ENCODE assay signal across 9 mouse cellular contexts in genomic region chr9:45505487-45505939, GRCm38 (mm10).
A peak's percentile ranks its signal among the peaks of the same experiment; 100 is the strongest.
DNase-seq lines count a peak whose midpoint lies in the region; ATAC-seq lines count a peak whose summit lies in the region.
"Had no signal": no experiment of that assay in that cellular context is flagged by ENCODE, and none has a peak within 500 bp of the region (broad histone marks: within the 10 kb centered on the region; RNA-seq: fewer than 3 reads in every experiment).

No protein-coding gene starts in this region.

- WGBS in embryonic facial prominence, embryonic 12.5 days: 45% methylated on average over 4 of the region's 4 CpGs
- WGBS in intestine, embryonic 14.5 days: 44% methylated on average over 4 of the region's 4 CpGs
- 50% methylated on average over 4 of the region's 4 CpGs for WGBS in midbrain, embryonic 13.5 days

- H3K9me3 ChIP-seq in embryonic facial prominence, embryonic 12.5 days: no peaks in the 10 kb centered on the region
- no peaks in the 10 kb centered on the region for H3K9me3 ChIP-seq in intestine, embryonic 14.5 days (ENCODE audit: control insufficient read depth, low read length)
- no peaks in the 10 kb centered on the region for H3K9me3 ChIP-seq in midbrain, embryonic 13.5 days

- ATAC-seq in embryonic facial prominence, embryonic 12.5 days (ENCODE audit: insufficient number of reproducible peaks, insufficient read depth, low FRiP score, low TSS enrichment): peak; percentile 82; the same call in 1 of the 2 replicates
- ATAC-seq in intestine, embryonic 14.5 days (replicated peaks; ENCODE audit: low FRiP score, low TSS enrichment, low read depth): peak; percentile 63
- ATAC-seq in midbrain, embryonic 13.5 days: peak; percentile 77

- no peak overlapping the region for H3K4me2 ChIP-seq in embryonic facial prominence, embryonic 12.5 days (replicated peaks)
- no peak overlapping the region for H3K4me2 ChIP-seq in intestine, embryonic 14.5 days (ENCODE audit: low read length)
- H3K4me2 ChIP-seq in midbrain, embryonic 13.5 days (replicated peaks): no peak overlapping the region

- H3K9ac ChIP-seq in embryonic facial prominence, embryonic 12.5 days: no peak overlapping the region
- H3K9ac ChIP-seq in intestine, embryonic 14.5 days (ENCODE audit: low read length): no peak overlapping the region
- no peak overlapping the region for H3K9ac ChIP-seq in midbrain, embryonic 13.5 days (replicated peaks)

- no peaks in the 10 kb centered on the region for H3K27me3 ChIP-seq in embryonic facial prominence, embryonic 12.5 days
- no peaks in the 10 kb centered on the region for H3K27me3 ChIP-seq in intestine, embryonic 14.5 days (replicated peaks; ENCODE audit: control insufficient read depth, insufficient read depth, low read length)
- H3K27me3 ChIP-seq in midbrain, embryonic 13.5 days: no peaks in the 10 kb centered on the region

- H3K27ac ChIP-seq in embryonic facial prominence, embryonic 12.5 days: no peak overlapping the region
- H3K27ac ChIP-seq in intestine, embryonic 14.5 days (ENCODE audit: low read depth): no peak overlapping the region
- H3K27ac ChIP-seq in midbrain, embryonic 13.5 days: peak overlapping the region; percentile 59

- H3K4me3 ChIP-seq in embryonic facial prominence, embryonic 12.5 days: no peak overlapping the region
- H3K4me3 ChIP-seq in intestine, embryonic 14.5 days (ENCODE audit: low read depth, low read length): no peak overlapping the region
- H3K4me3 ChIP-seq in midbrain, embryonic 13.5 days (replicated peaks): no peak overlapping the region

- H3K36me3 ChIP-seq in embryonic facial prominence, embryonic 12.5 days: no peaks in the 10 kb centered on the region
- no peaks in the 10 kb centered on the region for H3K36me3 ChIP-seq in intestine, embryonic 14.5 days (ENCODE audit: control insufficient read depth, insufficient read depth, low read length)
- H3K36me3 ChIP-seq in midbrain, embryonic 13.5 days: no peaks in the 10 kb centered on the region

- peak; percentile 10 for DNase-seq in embryo, embryonic 10 days (ENCODE audit: low spot score)
- no peak for DNase-seq in embryo, embryonic 10.5 days (ENCODE audit: low spot score)
- DNase-seq in intestine, embryonic 14.5 days (ENCODE audit: low spot score): no peak
- no peak for DNase-seq in B cell, adult 2 months
- DNase-seq in cerebellum, adult 8-10 months: no peak
- no peak for DNase-seq in kidney, adult 18-20 months
- DNase-seq: cerebellum, adult 9-10 months had no signal

- peaks cover 26% of the 10 kb centered on the region for H3K4me1 ChIP-seq in embryonic facial prominence, embryonic 12.5 days
- H3K4me1 ChIP-seq in intestine, embryonic 14.5 days (replicated peaks; ENCODE audit: control insufficient read depth, insufficient read depth, low read length): peaks cover 4% of the 10 kb centered on the region
- peaks cover 58% of the 10 kb centered on the region for H3K4me1 ChIP-seq in midbrain, embryonic 13.5 days (replicated peaks)
